Mouse (Mus musculus) cerebellum, adult 2 months (tissue): Measurements from ENCODE around the gene Urb1. TPM values are rescaled to one million over a fixed set of nuclear protein-coding genes. Genes with fewer than 3 reads are reported as not detected.

Experiments
- DNase-seq, 2 experiments: peaks; one replicate each; pipeline ENCODE4 v3.0.0; 2021
- H3K27ac ChIP-seq: fragments of 200-500 bp; 2 replicates; pipeline ENCODE4 v1.5.1; 2012; ENCODE audit warnings: low read length, control low read depth, inconsistent platforms; ENCODE audit not compliant: insufficient read depth
- H3K27me3 ChIP-seq: fragments of 200-500 bp; 2 replicates; pipeline ENCODE4 v1.6.1; 2012; ENCODE audit warnings: inconsistent platforms, mild to moderate bottlenecking, low read length, moderate library complexity; ENCODE audit not compliant: control insufficient read depth, insufficient read depth
- H3K4me1 ChIP-seq: fragments of 200-500 bp; 2 replicates; pipeline ENCODE4 v1.6.1; 2011; ENCODE audit warnings: low read length; ENCODE audit not compliant: control insufficient read depth, insufficient read depth
- H3K4me3 ChIP-seq: fragments of 200-500 bp; replicated peaks from 2 replicates; pipeline ENCODE3; 2011; ENCODE audit warnings: mild to moderate bottlenecking, low read depth, low read length, control low read depth; ENCODE audit not compliant: insufficient read depth
- CTCF ChIP-seq: fragments of 200-500 bp; IDR thresholded peaks from 2 replicates; pipeline ENCODE4 v1.5.1; 2011; ENCODE audit warnings: low read depth, mild to moderate bottlenecking, control low read depth, low read length, moderate library complexity, borderline replicate concordance; ENCODE audit not compliant: insufficient read depth
- POLR2A ChIP-seq: fragments of 200-500 bp; IDR thresholded peaks from 2 replicates; pipeline ENCODE4 v1.6.1; 2011; ENCODE audit warnings: low read length, control low read depth, borderline replicate concordance; ENCODE audit not compliant: insufficient read depth
- WGBS: fragments of 180-500 bp; shearing (Covaris S2); methylation state at CpG from one replicate; pipeline ENCODE4 v1.1.7; 2018; 5-methylcytosine and 5-hydroxymethylcytosine counted together
- polyA plus RNA-seq: library from polyadenylated mRNA; depleted of rRNA; stranded (reverse); fragments of >200 nt; gene quantifications from 2 replicates; pipeline ENCODE4 v1.2.3, GENCODE M21; 2012; rRNA removed

The Urb1 gene
- 4.9 and 5.3 TPM in 2 replicates for polyA plus RNA-seq

DNA sequence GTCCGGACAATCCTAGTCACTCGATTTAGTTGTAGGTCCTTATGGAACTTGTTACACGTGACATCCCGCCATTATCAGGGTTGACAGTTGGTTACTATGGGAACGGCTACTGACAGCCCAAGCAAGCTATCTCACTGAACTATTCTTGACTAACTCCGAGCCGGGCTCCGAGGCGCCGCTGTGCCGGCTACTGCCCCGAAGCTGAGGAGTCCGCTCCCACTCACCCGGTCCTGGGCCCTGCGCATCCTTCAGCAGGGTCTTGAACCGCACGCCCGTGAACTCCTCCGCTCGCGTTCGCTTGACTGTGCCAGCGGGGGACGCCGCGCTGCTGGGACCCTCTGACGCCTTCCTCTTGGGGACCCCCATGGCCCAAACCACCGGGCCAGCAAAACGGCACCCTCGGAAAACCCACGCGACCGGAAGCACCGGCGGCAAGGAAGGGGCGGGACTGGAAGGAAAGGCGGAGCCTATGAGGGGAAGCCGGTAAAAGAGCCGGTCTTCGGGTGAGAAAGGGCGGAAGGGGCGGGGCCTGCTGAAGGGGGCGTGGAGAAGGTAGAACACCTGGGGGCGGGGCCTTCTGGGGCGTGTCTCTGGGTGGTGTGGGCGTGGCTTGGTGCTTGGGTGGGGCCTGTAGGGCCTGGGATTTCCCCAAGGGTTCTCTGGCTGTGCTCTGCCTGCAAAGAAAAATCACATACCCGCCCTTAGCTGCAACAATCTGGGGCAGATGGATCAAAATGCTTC lies at the start of gene Urb1:
Gene Urb1, minus strand, starts transcription at position 439 of the 741 bp plus-strand sequence.
- no peak within 1 kb of the TSS; the same call in 1 of the 2 replicates for H3K27ac ChIP-seq
- peaks cover 3% of the 10 kb centered on the region; the same call in 1 of the 2 replicates for H3K4me1 ChIP-seq
- H3K4me3 ChIP-seq: peak within 1 kb of the TSS; percentile 78
- WGBS: under 1% methylated on average over 47 of the region's 47 CpGs
- no peaks in the 10 kb centered on the region for H3K27me3 ChIP-seq
- TF ChIP-seq CTCF (no peak), POLR2A (0 out of 2 replicates have a peak, but pooled peaks have one; percentile 23)
- peak; percentile 95 to 98 for DNase-seq

DNA sequence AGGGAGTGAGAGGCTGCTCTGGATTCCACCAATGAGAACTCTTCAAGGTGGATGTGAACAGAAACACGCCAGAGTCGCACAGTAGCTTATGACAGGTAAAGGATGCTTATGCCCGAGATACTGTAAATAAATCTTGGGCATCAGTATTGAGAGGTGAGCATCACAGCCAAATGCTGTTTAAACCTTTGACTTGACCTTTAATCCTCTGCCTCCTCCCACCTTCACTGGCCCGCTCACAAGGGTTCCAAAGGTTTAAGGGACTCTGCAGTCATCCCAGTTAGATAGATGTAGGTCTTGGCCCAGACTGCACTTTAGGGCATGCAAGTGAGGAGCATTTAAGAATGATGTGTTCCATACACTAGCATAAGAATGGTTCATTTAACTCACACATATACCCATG lies 48.0 kb upstream of the Urb1 start:
- H3K4me1 ChIP-seq: no peaks in the 10 kb centered on the region; the same call in 1 of the 2 replicates
- no peak overlapping the region for H3K4me3 ChIP-seq
- no peaks in the 10 kb centered on the region for H3K27me3 ChIP-seq
- 95% methylated on average over 4 of the region's 4 CpGs for WGBS
- H3K27ac ChIP-seq: no peak overlapping the region
- TF ChIP-seq POLR2A (no peak), CTCF (no peak)
- DNase-seq: no peak

DNA sequence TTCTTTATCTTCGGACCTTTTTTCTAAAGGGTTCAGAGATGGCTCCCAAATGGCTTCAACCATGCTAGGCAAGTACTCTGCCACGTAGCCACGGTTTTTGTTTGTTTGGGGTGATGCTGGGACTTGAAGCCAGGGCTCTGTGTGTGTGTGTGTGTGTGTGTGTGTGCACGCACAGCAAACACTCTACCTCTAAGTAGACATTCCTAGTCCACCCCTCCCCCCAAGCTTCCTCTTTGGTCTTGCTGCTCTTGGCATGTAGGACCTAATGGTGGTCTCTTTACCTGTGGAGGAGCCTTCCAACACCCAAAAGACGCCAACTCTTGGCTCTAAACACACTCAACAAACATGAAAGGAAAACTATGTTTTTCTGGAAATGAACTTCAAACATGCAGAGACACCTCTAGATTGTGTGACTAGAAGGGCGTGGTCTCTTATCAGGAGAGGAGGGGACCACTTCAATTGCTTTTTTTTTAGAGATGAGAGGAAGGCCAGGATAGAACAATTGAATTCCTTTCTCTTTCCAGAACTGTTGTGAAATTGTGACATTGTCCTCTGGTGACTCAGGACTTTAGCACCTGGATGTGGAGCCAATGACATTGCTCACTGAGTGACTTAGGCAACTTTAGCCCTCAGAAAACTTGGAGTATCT lies 46.5 kb upstream of the Urb1 start:
- no peak for TF ChIP-seq CTCF
- TF ChIP-seq POLR2A: no peak
- DNase-seq: no peak
- no peak overlapping the region for H3K27ac ChIP-seq
- no peaks in the 10 kb centered on the region for H3K27me3 ChIP-seq
- H3K4me3 ChIP-seq: no peak overlapping the region
- WGBS: 89% methylated on average over 6 of the region's 6 CpGs
- H3K4me1 ChIP-seq: no peaks in the 10 kb centered on the region

DNA sequence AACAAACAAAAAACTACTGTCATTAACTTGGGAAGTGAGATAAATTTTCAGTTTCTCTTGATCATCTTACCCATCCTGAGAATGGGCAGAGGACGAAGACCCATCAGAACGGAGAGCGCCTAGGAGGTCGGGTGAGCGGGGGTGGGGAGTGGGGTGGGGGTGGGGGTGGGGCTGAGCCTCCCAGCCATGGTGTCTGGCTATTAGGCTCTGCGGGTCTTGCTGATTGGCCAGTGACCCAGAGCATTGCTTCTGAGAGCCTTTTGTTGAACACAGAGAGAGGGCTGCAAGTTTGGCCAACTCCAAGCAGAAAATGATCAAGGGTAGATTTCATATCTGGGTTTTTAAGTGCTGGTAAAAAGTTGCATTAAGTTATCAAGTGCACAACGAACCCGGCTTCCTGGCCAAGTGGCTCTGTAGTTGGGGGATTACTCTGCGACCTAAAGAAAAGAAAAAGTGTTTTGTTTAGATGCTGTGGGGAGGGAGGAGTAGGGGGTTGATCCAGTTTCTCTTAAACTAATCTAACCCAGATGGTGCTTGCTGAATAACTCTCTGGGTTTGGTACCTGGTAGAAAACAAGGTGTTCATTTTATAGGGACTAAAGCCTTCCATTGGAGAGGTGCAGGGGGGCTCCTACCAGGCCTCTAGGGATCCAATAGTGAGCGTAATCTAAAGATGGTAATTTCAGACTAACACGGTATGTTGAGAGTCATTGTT lies 41.6 kb upstream of the Urb1 start:
- H3K4me1 ChIP-seq: no peaks in the 10 kb centered on the region; the same call in 1 of the 2 replicates
- TF ChIP-seq POLR2A: no peak
- no peak for TF ChIP-seq CTCF
- WGBS: 73% methylated on average over 11 of the region's 11 CpGs
- no peak overlapping the region for H3K27ac ChIP-seq
- no peak for DNase-seq
- H3K27me3 ChIP-seq: no peaks in the 10 kb centered on the region
- H3K4me3 ChIP-seq: no peak overlapping the region

DNA sequence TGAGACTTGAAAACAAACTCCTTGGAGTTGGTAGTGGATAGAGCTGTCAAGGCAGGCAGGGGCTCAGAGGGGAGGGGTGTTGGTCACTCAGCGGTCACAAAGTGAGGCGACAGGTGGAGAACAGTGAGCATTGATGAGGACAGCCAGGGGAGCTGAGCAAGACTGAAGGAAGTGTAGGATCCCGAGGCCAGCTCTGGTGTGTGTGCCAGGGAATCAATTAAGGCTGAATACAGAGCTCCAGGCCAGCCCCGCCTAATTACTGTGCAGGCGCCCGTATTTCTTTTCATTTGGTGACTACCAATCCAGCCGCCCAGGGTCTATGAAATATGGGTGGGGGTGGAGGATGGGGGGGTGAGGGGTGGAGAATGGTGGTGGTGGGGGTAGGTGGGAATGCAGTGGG lies 40.7 kb upstream of the Urb1 start:
- Histone ChIP-seq H3K27ac (no peak overlapping the region), H3K4me1 (no peaks in the 10 kb centered on the region; the same call in 1 of the 2 replicates), H3K4me3 (no peak overlapping the region), H3K27me3 (no peaks in the 10 kb centered on the region)
- WGBS: 16% methylated on average over 7 of the region's 7 CpGs
- TF ChIP-seq CTCF (no peak), POLR2A (no peak)
- no peak for DNase-seq

DNA sequence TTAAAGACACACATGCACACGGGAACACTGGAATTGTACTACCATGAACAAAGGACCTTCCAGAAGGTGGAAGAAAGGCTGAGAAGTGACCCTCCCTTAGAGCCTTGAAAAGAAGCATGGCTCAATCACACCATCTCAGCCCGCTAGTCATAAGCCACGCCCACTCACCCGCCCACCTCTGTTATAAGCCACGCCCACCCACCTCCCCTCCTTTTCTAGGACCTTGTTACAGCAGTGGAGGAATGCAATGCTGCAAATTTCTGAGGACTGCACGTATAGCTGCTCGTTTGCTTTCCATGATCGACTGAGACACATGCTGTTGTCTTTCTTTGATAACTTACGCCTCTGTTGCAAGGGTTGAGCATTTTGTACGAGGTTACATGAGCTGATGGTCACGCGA lies 39.0 kb upstream of the Urb1 start:
- WGBS: 63% methylated on average over 12 of the region's 12 CpGs
- Histone ChIP-seq H3K4me1 (no peaks in the 10 kb centered on the region; the same call in 1 of the 2 replicates), H3K27ac (no peak overlapping the region), H3K4me3 (no peak overlapping the region), H3K27me3 (no peaks in the 10 kb centered on the region)
- no peak for DNase-seq
- no peak for TF ChIP-seq POLR2A
- TF ChIP-seq CTCF: no peak

DNA sequence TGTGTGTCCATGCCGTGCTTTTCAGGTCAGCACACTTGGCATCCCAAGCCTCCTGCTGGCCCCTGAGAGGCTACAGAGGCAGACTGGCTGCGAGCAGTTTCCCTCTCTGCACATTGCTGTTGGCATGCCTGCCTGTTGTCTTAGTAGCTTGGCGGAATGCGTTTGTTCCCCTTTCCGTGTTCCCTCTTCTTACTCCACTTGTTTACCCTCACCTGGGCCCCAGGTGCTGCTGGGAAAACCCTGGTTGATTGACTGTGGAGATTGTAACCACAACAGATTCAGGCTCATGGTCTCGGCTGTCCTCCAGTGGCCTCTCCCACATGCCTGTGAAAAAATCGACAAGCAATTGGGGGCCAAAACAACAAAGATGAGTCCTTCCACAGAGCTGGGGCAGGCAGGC lies 38.5 kb upstream of the Urb1 start:
- no peaks in the 10 kb centered on the region for H3K27me3 ChIP-seq
- no peak overlapping the region for H3K27ac ChIP-seq
- H3K4me1 ChIP-seq: no peaks in the 10 kb centered on the region; the same call in 1 of the 2 replicates
- no peak for DNase-seq
- no peak overlapping the region for H3K4me3 ChIP-seq
- TF ChIP-seq CTCF (no peak), POLR2A (no peak)
- WGBS: 50% methylated on average over 7 of the region's 7 CpGs

GRCm38 (mm10) chr16:90845591-90845990 lies 35.4 kb upstream of the Urb1 start:
- TF ChIP-seq POLR2A: no peak
- no peak for TF ChIP-seq CTCF
- no peak for DNase-seq
- Histone ChIP-seq H3K4me3 (no peak overlapping the region), H3K27me3 (no peaks in the 10 kb centered on the region), H3K4me1 (no peaks in the 10 kb centered on the region; the same call in 1 of the 2 replicates), H3K27ac (no peak overlapping the region)
- WGBS: 47% methylated on average over 13 of the region's 13 CpGs
